Mouse (Mus musculus) embryonic facial prominence, embryonic 10.5 days (tissue): Measurements from ENCODE around the gene St6galnac3. TPM values are rescaled to one million over a fixed set of nuclear protein-coding genes. Genes with fewer than 3 reads are reported as not detected.

ENCODE experiments used
- DNase-seq: peaks from one replicate; pipeline ENCODE4 v3.0.0-alpha.2; 2017; ENCODE audit warnings: low spot score
- H3K27ac ChIP-seq: fragments of 300-500 bp; sonication (generic); replicated peaks from 2 replicates; pipeline ENCODE4 v1.5.1; 2016; ENCODE audit warnings: mild to moderate bottlenecking
- H3K27me3 ChIP-seq: fragments of 300-500 bp; sonication (generic); replicated peaks from 2 replicates; pipeline ENCODE4 v1.6.1; 2016; ENCODE audit warnings: low read depth, mild to moderate bottlenecking; ENCODE audit not compliant: poor library complexity, severe bottlenecking
- H3K36me3 ChIP-seq: fragments of 300-500 bp; sonication (generic); replicated peaks from 2 replicates; pipeline ENCODE4 v1.6.1; 2016; ENCODE audit warnings: mild to moderate bottlenecking, moderate library complexity
- H3K4me1 ChIP-seq: fragments of 300-500 bp; sonication (generic); 2 replicates; pipeline ENCODE4 v1.6.1; 2016
- H3K4me3 ChIP-seq: fragments of 300-500 bp; sonication (generic); 2 replicates; pipeline ENCODE4 v1.5.1; 2016; ENCODE audit warnings: mild to moderate bottlenecking, moderate library complexity
- H3K9me3 ChIP-seq: fragments of 300-500 bp; sonication (generic); 2 replicates; pipeline ENCODE4 v1.6.1; 2016; ENCODE audit warnings: mild to moderate bottlenecking
- WGBS: fragments of 180-500 bp; shearing (Covaris S2); methylation state at CpG from one replicate; pipeline ENCODE4 v1.1.7; 2016; 5-methylcytosine and 5-hydroxymethylcytosine counted together
- microRNA-seq: library from miRNA; unstranded; fragments of <30 nt; microRNA quantifications from one replicate; pipeline ENCODE4, GENCODE M21; 2017
- polyA plus RNA-seq: library from polyadenylated mRNA; unstranded; fragments of >200 nt; fragmentation: Nextera tagmentation; extraction: Ambion mirVana; gene quantifications from 2 replicates; pipeline ENCODE4 v1.2.1, GENCODE M21; 2016

The St6galnac3 gene
- polyA plus RNA-seq, 1 experiment from 2014 or later = 54.1 TPM

- no peak overlapping the region for H3K27ac ChIP-seq
- no peak overlapping the region for H3K4me3 ChIP-seq
- DNase-seq = no peak
- no peaks in the 10 kb centered on the region for H3K36me3 ChIP-seq
- H3K27me3 ChIP-seq = no peaks in the 10 kb centered on the region
- no peaks in the 10 kb centered on the region for H3K4me1 ChIP-seq
- H3K9me3 ChIP-seq = no peaks in the 10 kb centered on the region
- 84% methylated on average over 2 of the region's 2 CpGs for WGBS
Measured at GRCm38 (mm10) chr3:153173567-153173966, 551.4 kb downstream of the St6galnac3 start.

GRCm38 (mm10) chr3:153170146-153170545 lies 554.8 kb downstream of the St6galnac3 start:
- Histone ChIP-seq H3K4me3 (no peak overlapping the region), H3K4me1 (no peaks in the 10 kb centered on the region; the same call in 1 of the 2 replicates), H3K27ac (no peak overlapping the region), H3K27me3 (no peaks in the 10 kb centered on the region), H3K9me3 (no peaks in the 10 kb centered on the region), H3K36me3 (no peaks in the 10 kb centered on the region)
- 89% methylated on average over 4 of the region's 4 CpGs for WGBS
- DNase-seq = no peak

- no peaks in the 10 kb centered on the region for H3K27me3 ChIP-seq
- H3K36me3 ChIP-seq = no peaks in the 10 kb centered on the region
- H3K4me3 ChIP-seq = no peak overlapping the region
- no peak overlapping the region for H3K27ac ChIP-seq
- H3K4me1 ChIP-seq = peaks cover 2% of the 10 kb centered on the region; the same call in 1 of the 2 replicates
- 86% methylated on average over 11 of the region's 11 CpGs for whole genome bisulfite sequencing
- no peak for DNase-seq
- no peaks in the 10 kb centered on the region for H3K9me3 ChIP-seq
Measured at GRCm38 (mm10) chr3:153169744-153170143, 555.2 kb downstream of the St6galnac3 start.

GRCm38 (mm10) chr3:153161676-153162075 lies 563.3 kb downstream of the St6galnac3 start:
- Histone ChIP-seq H3K36me3 (no peaks in the 10 kb centered on the region), H3K4me1 (peaks cover 9% of the 10 kb centered on the region), H3K27me3 (no peaks in the 10 kb centered on the region), H3K4me3 (no peak overlapping the region), H3K27ac (no peak overlapping the region), H3K9me3 (no peaks in the 10 kb centered on the region)
- no peak for DNase-seq
- 68% methylated on average over 9 of the region's 9 CpGs for WGBS

- no peaks in the 10 kb centered on the region for H3K27me3 ChIP-seq
- 92% methylated on average over 5 of the region's 5 CpGs for WGBS
- no peak for DNase-seq
- no peak overlapping the region for H3K27ac ChIP-seq
- H3K36me3 ChIP-seq = no peaks in the 10 kb centered on the region
- no peak overlapping the region for H3K4me3 ChIP-seq
- no peaks in the 10 kb centered on the region for H3K9me3 ChIP-seq
- H3K4me1 ChIP-seq = peaks cover 9% of the 10 kb centered on the region
Measured at GRCm38 (mm10) chr3:153160683-153161082, 564.3 kb downstream of the St6galnac3 start.

- WGBS = 3% methylated on average over 2 of the region's 2 CpGs
- H3K4me1 ChIP-seq = peaks cover 5% of the 10 kb centered on the region
- H3K27ac ChIP-seq = 0 out of 2 replicates have a peak overlapping the region, but pooled peaks have one; percentile 19
- peak; percentile 52 for DNase-seq
- H3K36me3 ChIP-seq = no peaks in the 10 kb centered on the region
- no peak overlapping the region for H3K4me3 ChIP-seq
- no peaks in the 10 kb centered on the region for H3K27me3 ChIP-seq
- H3K9me3 ChIP-seq = no peaks in the 10 kb centered on the region
Measured at GRCm38 (mm10) chr3:153148887-153149286, 576.1 kb downstream of the St6galnac3 start.

Small RNAs within 50 kb of the gene (microRNA-seq; reads per million reads assigned to microRNA genes)
- gene Gm27405 = not detected

Other genes starting within 250 kb of the St6galnac3 start
- gene Asb17, start 119.0 kb upstream of the St6galnac3 start, polyA plus RNA-seq = 0.19 and 0.34 TPM in 2 replicates
- gene Msh4, start 181.0 kb upstream of the St6galnac3 start, polyA plus RNA-seq = 0.15 TPM in 2 replicates
- gene Rabggtb, start 187.8 kb upstream of the St6galnac3 start, polyA plus RNA-seq = 46.9 and 48.9 TPM in 2 replicates
- gene Acadm, start 219.5 kb upstream of the St6galnac3 start, polyA plus RNA-seq = 40.7 and 44.6 TPM in 2 replicates
- 0.56 and 0.98 TPM in 2 replicates for gene Slc44a5, start 248.3 kb upstream of the St6galnac3 start, polyA plus RNA-seq